Mouse (Mus musculus): ENCODE results near the gene Hist1h2ap.
"Not testable (repeated sequence)": the region's sequence is repeated elsewhere in the genome, so short reads cannot be mapped to it uniquely, and the experiment has no call there.

Hist1h2ap gene

GRCm38 (mm10) chr13:21833461-21833860, at the start of gene Hist1h2ap, which contains the start of gene Hist1h2br:
Hist1h2ap (minus strand) TSS chr13:21833507.
Hist1h2br (plus strand) TSS chr13:21833743.
- not testable (repeated sequence) for DNase-seq (ENCODE audit: low spot score in 2 of 2)

GRCm38 (mm10) chr13:21882760-21883405, 49.6 kb upstream of the Hist1h2ap start:
- DNase-seq (ENCODE audit: low spot score in 2 of 2), result no peak

GRCm38 (mm10) chr13:21881878-21882669, 48.8 kb upstream of the Hist1h2ap start:
- DNase-seq (ENCODE audit: low spot score in 2 of 2), result no peak

- DNase-seq (ENCODE audit: low spot score in 2 of 2), result no peak
These were observed 47.4 kb upstream of the Hist1h2ap start for GRCm38 (mm10) chr13:21880735-21881134.

- DNase-seq (ENCODE audit: low spot score in 2 of 2), result not testable (repeated sequence)
These were observed 32.2 kb upstream of the Hist1h2ap start for GRCm38 (mm10) chr13:21865503-21865902.

GRCm38 (mm10) chr13:21861608-21862007, 28.3 kb upstream of the Hist1h2ap start:
- DNase-seq (ENCODE audit: low spot score in 2 of 2), result no peak

- no peak for DNase-seq (ENCODE audit: low spot score in 2 of 2)
These were observed 22.4 kb upstream of the Hist1h2ap start for GRCm38 (mm10) chr13:21855698-21856162.

- DNase-seq (ENCODE audit: low spot score in 2 of 2), result no peak
These were observed 21.8 kb upstream of the Hist1h2ap start for GRCm38 (mm10) chr13:21855146-21855545.

GRCm38 (mm10) chr13:21852215-21852945, 19.1 kb upstream of the Hist1h2ap start:
- DNase-seq (ENCODE audit: low spot score in 2 of 2), result no peak

GRCm38 (mm10) chr13:21850696-21851095, 17.4 kb upstream of the Hist1h2ap start:
- not testable (repeated sequence) for DNase-seq (ENCODE audit: low spot score in 2 of 2)

- no peak for DNase-seq (ENCODE audit: low spot score in 2 of 2)
These were observed 14.6 kb upstream of the Hist1h2ap start for GRCm38 (mm10) chr13:21847883-21848282.

- DNase-seq (ENCODE audit: low spot score in 2 of 2), result not testable (repeated sequence)
These were observed 13.0 kb upstream of the Hist1h2ap start for GRCm38 (mm10) chr13:21846356-21846755.

- DNase-seq (ENCODE audit: low spot score in 2 of 2), result not testable (repeated sequence)
These were observed 7.2 kb upstream of the Hist1h2ap start for GRCm38 (mm10) chr13:21840508-21840907.

- not testable (repeated sequence) for DNase-seq (ENCODE audit: low spot score in 2 of 2)
These were observed 1.6 kb downstream of the Hist1h2ap start, which contains the start of gene Hist1h4n for GRCm38 (mm10) chr13:21831418-21832394. Hist1h4n (minus strand) TSS chr13:21832196.

- DNase-seq (ENCODE audit: low spot score in 2 of 2), result no peak
These were observed 3.0 kb downstream of the Hist1h2ap start for GRCm38 (mm10) chr13:21830344-21830743.

- no peak for DNase-seq (ENCODE audit: low spot score in 2 of 2)
These were observed 4.8 kb downstream of the Hist1h2ap start for GRCm38 (mm10) chr13:21828511-21828910.

- DNase-seq (ENCODE audit: low spot score in 2 of 2), result not testable (repeated sequence)
These were observed 13.0 kb downstream of the Hist1h2ap start for GRCm38 (mm10) chr13:21820082-21820890.

- DNase-seq (ENCODE audit: low spot score in 2 of 2), result not testable (repeated sequence)
These were observed 21.2 kb downstream of the Hist1h2ap start for GRCm38 (mm10) chr13:21812092-21812491.

- DNase-seq (ENCODE audit: low spot score in 2 of 2), result not testable (repeated sequence)
These were observed 21.8 kb downstream of the Hist1h2ap start, which contains the start of gene Hist1h4m for GRCm38 (mm10) chr13:21811539-21811938. Hist1h4m (plus strand) TSS chr13:21811746.

GRCm38 (mm10) chr13:21811074-21811473, 22.2 kb downstream of the Hist1h2ap start:
- DNase-seq (ENCODE audit: low spot score in 2 of 2), result not testable (repeated sequence)
